Mouse (Mus musculus) bone marrow macrophage, adult 2 months (primary cell): ENCODE results near the gene Pnpla3. TPM values are rescaled to one million over a fixed set of nuclear protein-coding genes. Genes with fewer than 3 reads are reported as not detected.

Experiments
- H3K27ac ChIP-seq: 2 replicates; pipeline ENCODE4 v1.5.1; 2012; ENCODE audit warnings: low read depth, low read length; ENCODE audit not compliant: insufficient read depth
- H3K4me1 ChIP-seq: 2 replicates; pipeline ENCODE4 v1.6.1; 2012; ENCODE audit warnings: low read length; ENCODE audit not compliant: control insufficient read depth, insufficient read depth
- H3K4me3 ChIP-seq: 2 replicates; pipeline ENCODE4 v1.5.1; 2012; ENCODE audit warnings: mild to moderate bottlenecking, low read length, moderate library complexity; ENCODE audit not compliant: insufficient read depth
- CTCF ChIP-seq: IDR thresholded peaks from 2 replicates; pipeline ENCODE4 v1.5.1; 2012; ENCODE audit warnings: low read depth, mild to moderate bottlenecking, low read length, moderate library complexity
- POLR2A ChIP-seq: IDR thresholded peaks from 2 replicates; pipeline ENCODE4 v1.6.1; 2012; ENCODE audit warnings: mild to moderate bottlenecking, low read depth, low read length, borderline replicate concordance
- polyA plus RNA-seq: library from polyadenylated mRNA; stranded (reverse); fragments of >200 nt; gene quantifications from 2 replicates; pipeline ENCODE4 v1.2.4, GENCODE M21; 2012; ENCODE audit not compliant: missing spikeins, insufficient read depth, insufficient read length

The Pnpla3 gene
- polyA plus RNA-seq, 1 experiment = not detected

DNA sequence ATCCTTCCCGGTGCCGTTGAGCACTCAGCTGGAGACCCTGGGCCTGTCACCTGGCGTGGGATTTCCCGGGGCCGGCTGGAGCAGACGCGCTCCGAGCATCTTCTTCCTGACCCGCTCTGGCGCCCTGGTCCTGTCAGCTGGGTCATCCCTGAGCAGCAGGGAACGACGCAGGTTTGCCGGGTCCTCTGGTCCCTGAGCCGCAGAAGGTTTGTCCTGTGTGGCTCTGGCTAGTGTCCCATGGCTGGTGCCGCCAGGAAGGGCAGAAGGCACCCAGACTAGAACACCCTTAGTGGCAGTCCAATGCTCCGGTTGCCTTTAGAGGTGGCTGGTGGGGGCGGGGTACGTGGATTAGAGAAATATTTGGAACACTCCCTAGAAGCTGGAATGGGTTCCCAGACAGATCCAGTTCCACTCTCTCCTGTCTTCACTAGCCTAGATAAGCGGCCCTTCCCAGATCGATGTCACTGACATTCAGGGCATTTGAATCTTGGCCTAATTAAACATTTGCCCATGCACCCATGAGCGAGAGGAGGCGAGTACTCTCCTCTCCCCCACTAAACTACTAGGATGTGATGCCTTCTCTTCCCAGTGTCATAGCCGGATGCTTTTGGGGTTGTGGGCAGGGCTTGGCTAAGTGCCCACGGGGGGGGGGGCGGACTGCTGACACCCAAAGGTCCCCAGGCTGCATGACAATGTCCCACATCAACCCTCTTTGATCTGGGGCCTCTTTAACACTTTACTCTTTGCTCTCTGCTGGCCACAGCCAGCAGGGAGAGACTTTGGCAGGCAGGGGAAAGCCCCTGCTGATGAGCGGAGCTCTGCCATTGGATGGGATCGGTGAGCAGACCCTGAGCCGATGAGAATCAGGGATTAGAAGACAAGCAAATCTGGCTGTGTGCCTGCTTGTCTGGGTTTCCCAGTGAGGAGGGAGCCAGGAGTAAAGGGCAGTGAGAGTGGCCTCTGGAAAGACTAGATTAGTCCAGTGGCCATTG, 829 bp downstream of the Pnpla3 start:
- peak overlapping the region; percentile 58 for H3K4me3 ChIP-seq
- H3K27ac ChIP-seq = no peak overlapping the region
- TF ChIP-seq CTCF (no peak), POLR2A (no peak)
- H3K4me1 ChIP-seq = peaks cover 9% of the 10 kb centered on the region; the same call in 1 of the 2 replicates

- no peak overlapping the region for H3K27ac ChIP-seq
- H3K4me3 ChIP-seq = no peak overlapping the region
- TF ChIP-seq CTCF (no peak), POLR2A (no peak)
- H3K4me1 ChIP-seq = peaks cover 9% of the 10 kb centered on the region; the same call in 1 of the 2 replicates
Measured at GRCm38 (mm10) chr15:84169511-84169910, 1.9 kb downstream of the Pnpla3 start.

- TF ChIP-seq CTCF (no peak), POLR2A (no peak)
- Histone ChIP-seq H3K4me3 (no peak overlapping the region), H3K27ac (no peak overlapping the region), H3K4me1 (peaks cover 9% of the 10 kb centered on the region; the same call in 1 of the 2 replicates)
Measured at GRCm38 (mm10) chr15:84171166-84171565, 3.5 kb downstream of the Pnpla3 start.

GRCm38 (mm10) chr15:84178733-84179132, 11.1 kb downstream of the Pnpla3 start:
- Histone ChIP-seq H3K27ac (no peak overlapping the region), H3K4me1 (peaks cover 7% of the 10 kb centered on the region), H3K4me3 (no peak overlapping the region)
- no peak for TF ChIP-seq POLR2A
- TF ChIP-seq CTCF = no peak

- Histone ChIP-seq H3K4me1 (peaks cover 24% of the 10 kb centered on the region), H3K27ac (no peak overlapping the region), H3K4me3 (no peak overlapping the region)
- TF ChIP-seq POLR2A = no peak
- no peak for TF ChIP-seq CTCF
Measured at GRCm38 (mm10) chr15:84182000-84182399, 14.4 kb downstream of the Pnpla3 start.

DNA sequence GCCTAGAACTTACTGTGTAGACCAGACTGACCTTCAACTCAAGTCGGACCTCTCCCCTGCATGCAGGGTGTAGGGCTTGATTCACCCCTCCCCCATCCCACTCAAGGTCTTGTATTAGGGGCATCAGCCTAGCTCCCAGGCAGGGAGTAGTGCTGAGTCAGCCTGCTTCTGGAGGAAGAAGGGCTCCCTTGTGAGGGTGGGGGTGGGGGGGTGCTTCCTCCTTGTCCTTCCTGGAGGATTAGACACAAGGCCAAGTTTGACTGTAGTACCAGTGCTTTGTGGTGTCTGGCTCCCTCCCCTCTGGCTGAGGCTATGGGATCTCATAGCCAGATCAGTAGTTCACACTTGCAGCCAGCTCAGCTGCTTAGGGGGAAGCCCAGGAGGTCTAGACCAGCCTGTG, 16.3 kb downstream of the Pnpla3 start:
- no peak for TF ChIP-seq CTCF
- TF ChIP-seq POLR2A = no peak
- peak overlapping the region; percentile 74 for H3K27ac ChIP-seq
- H3K4me1 ChIP-seq = peaks cover 24% of the 10 kb centered on the region
- no peak overlapping the region for H3K4me3 ChIP-seq

- no peak overlapping the region for H3K4me3 ChIP-seq
- no peak for TF ChIP-seq POLR2A
- no peak for TF ChIP-seq CTCF
- peaks cover 37% of the 10 kb centered on the region for H3K4me1 ChIP-seq
- H3K27ac ChIP-seq = no peak overlapping the region
Measured at GRCm38 (mm10) chr15:84186196-84186595, 18.6 kb downstream of the Pnpla3 start.

GRCm38 (mm10) chr15:84188887-84189530, 21.4 kb downstream of the Pnpla3 start:
- H3K27ac ChIP-seq = no peak overlapping the region
- no peak for TF ChIP-seq POLR2A
- no peak for TF ChIP-seq CTCF
- H3K4me1 ChIP-seq = peaks cover 38% of the 10 kb centered on the region
- H3K4me3 ChIP-seq = no peak overlapping the region

DNA sequence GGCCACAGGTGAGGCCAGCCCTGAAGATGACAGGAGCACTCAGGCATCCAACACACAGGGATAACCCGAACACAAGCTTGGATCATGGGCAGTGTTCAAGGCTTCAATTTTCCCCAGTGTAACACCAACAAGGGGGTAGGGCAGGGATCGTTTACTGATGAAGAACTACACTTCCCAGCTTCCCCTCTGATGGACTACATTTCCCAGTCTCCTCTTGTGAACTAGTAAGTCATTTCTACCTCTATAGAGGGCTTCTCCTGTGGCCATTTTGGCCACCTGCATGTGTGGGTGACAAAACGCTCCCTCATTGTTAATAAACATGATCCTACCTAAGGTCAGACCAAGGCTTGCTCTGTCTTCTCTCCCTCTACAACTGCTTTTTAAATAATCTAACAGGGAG, 22.2 kb downstream of the Pnpla3 start:
- Histone ChIP-seq H3K27ac (no peak overlapping the region), H3K4me3 (no peak overlapping the region)
- TF ChIP-seq CTCF (no peak), POLR2A (no peak)

DNA sequence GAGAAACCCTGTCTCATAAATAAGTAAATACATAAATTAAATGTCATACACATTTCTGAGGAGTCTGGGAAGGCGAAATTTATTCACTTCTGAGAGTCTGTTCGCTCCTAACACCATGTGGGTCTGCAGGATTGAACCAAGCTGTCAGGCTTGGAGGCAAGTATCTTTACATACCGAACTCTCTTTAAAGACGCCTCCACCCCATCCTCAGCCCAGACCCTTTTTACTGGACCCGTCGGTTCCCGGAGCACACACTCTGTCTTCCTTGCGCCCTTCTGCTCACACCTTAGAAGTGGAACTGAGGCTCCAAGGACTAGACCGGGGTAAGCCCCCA, 24.1 kb downstream of the Pnpla3 start:
- H3K4me3 ChIP-seq = peak overlapping the region; percentile 72
- peaks cover 26% of the 10 kb centered on the region for H3K4me1 ChIP-seq
- peak; percentile 62; the same call in 1 of the 2 replicates for TF ChIP-seq POLR2A
- TF ChIP-seq CTCF = no peak
- H3K27ac ChIP-seq = peak overlapping the region; percentile 84

More for the DNA sequence above, 22.2 kb downstream of the Pnpla3 start:
- H3K4me1 ChIP-seq = peaks cover 31% of the 10 kb centered on the region
